Mouse (Mus musculus): ENCODE measurements around the gene Ntng1.

DNA sequence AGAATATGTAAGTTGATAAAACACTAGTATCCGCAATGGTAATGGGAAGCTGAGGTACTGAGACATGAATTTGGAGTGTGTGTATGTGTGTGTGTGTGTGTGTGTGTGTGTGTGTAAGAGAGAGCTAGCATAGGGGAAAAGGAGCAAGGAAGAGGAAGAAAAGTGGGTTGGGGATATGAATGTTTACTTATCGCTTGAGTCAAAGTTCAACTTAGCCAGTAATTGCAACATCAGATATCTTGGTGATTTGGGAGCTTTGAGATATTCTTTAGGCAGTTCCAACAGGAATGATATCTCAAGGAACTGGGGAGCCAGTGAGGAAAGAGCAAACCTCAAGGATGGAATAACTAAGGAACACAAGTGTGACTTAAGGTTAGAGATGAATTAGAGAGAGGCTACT lies 97.1 kb downstream of the Ntng1 start:
- TF ChIP-seq CTCF (IDR thresholded peaks at IDR 0.05; ENCODE audit: extremely low read depth, insufficient read length, insufficient replicate concordance, low read depth, low read length): no peak
- TF ChIP-seq POLR2A (IDR thresholded peaks at IDR 0.05; ENCODE audit: low read depth, low read length): no peak

Data from small intestine, adult 2 months (tissue).